Mouse (Mus musculus): Measurements from ENCODE around the gene Scgb2b26.

DNA sequence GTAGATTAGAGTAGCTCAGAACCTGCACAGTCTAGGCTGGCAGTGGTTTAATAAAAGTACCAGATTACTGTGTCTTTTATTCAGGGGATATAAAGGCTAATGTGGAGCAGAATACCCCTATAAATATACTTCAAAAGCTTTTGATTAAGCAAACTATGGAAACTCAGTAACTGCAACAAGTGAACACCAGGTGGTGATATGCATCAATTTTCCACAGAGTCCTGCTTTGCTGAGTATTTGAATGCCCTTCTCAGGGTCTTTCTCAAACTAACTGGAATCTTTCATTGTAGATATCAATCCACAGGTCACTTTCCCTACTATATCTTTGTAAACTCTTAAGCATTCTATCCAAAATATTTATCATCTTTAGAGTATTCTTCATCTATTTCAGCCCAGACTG lies 41.9 kb downstream of the Scgb2b26 start:
- TF ChIP-seq CTCF (IDR thresholded peaks at IDR 0.05) (peak; percentile 15; the same call in 1 of the 2 replicates), POLR2A (IDR thresholded peaks at IDR 0.05; ENCODE audit: insufficient read depth, low read depth, low read length) (no peak)
